Mouse (Mus musculus) MEL (cell line): ENCODE data around the gene Snapc5. TPM values are rescaled to one million over a fixed set of nuclear protein-coding genes. Genes with fewer than 3 reads are reported as not detected.
"Not testable (repeated sequence)": the region's sequence is repeated elsewhere in the genome, so short reads cannot be mapped to it uniquely, and the experiment has no call there.

ENCODE experiments used
- DNase-seq: peaks from one replicate; pipeline ENCODE4 v3.0.0; 2011; ENCODE audit warnings: low read depth, low spot score
- H3K27ac ChIP-seq: 2 replicates; pipeline ENCODE4 v1.5.1; 2012; ENCODE audit warnings: low read depth, mild to moderate bottlenecking, control low read depth, low read length, moderate library complexity; ENCODE audit not compliant: control insufficient read depth
- H3K27me3 ChIP-seq, 2 experiments: fragments of 150-350 bp in 1 of 2; sonication (generic) in 1 of 2; 2 replicates each; pipeline ENCODE4 v1.6.1; 2012; ENCODE audit warnings: low read length in 2 of 2, mild to moderate bottlenecking in 2 of 2, improper control_type of control experiment in 1 of 2, moderate library complexity in 1 of 2; ENCODE audit not compliant: insufficient read depth in 2 of 2, control insufficient read depth in 1 of 2
- H3K36me3 ChIP-seq, 2 experiments: 2 replicates each; pipeline ENCODE4 v1.6.1; 2012 to 2014; ENCODE audit warnings: low read length in 2 of 2, improper control_type of control experiment in 1 of 2, inconsistent platforms in 1 of 2, mild to moderate bottlenecking in 1 of 2; ENCODE audit not compliant: insufficient read depth in 2 of 2, control insufficient read depth in 1 of 2
- H3K4me1 ChIP-seq, 2 experiments: fragments of 150-350 bp in 1 of 2; sonication (generic) in 1 of 2; 2 replicates each; pipeline ENCODE4 v1.6.1; 2012; ENCODE audit warnings: low read length in 2 of 2, improper control_type of control experiment in 1 of 2, mild to moderate bottlenecking in 1 of 2; ENCODE audit not compliant: insufficient read depth in 2 of 2, control insufficient read depth in 1 of 2
- H3K4me3 ChIP-seq, 2 experiments: fragments of 150-350 bp in 1 of 2; sonication (generic) in 1 of 2; 2 replicates each; pipeline ENCODE4 v1.5.1; 2012; ENCODE audit warnings: low read depth in 2 of 2, low read length in 2 of 2, mild to moderate bottlenecking in 2 of 2, moderate library complexity in 2 of 2, control low read depth in 1 of 2, improper control_type of control experiment in 1 of 2; ENCODE audit not compliant: control insufficient read depth in 1 of 2, insufficient read depth in 1 of 2
- H3K79me2 ChIP-seq: 2 replicates; pipeline ENCODE4 v1.6.1; 2012; ENCODE audit warnings: mild to moderate bottlenecking, low read length, moderate library complexity; ENCODE audit not compliant: control insufficient read depth, poor library complexity, insufficient read depth
- H3K9ac ChIP-seq: 2 replicates; pipeline ENCODE4 v1.6.1; 2012; ENCODE audit warnings: low read depth, mild to moderate bottlenecking, control low read depth, low read length, moderate library complexity; ENCODE audit not compliant: control insufficient read depth, poor library complexity, severe bottlenecking
- H3K9me3 ChIP-seq: fragments of 150-350 bp; sonication (generic); replicated peaks from 2 replicates; pipeline ENCODE4 v1.6.1; 2012; ENCODE audit warnings: mild to moderate bottlenecking, low read length, improper control_type of control experiment, moderate library complexity; ENCODE audit not compliant: insufficient read depth
- CTCF ChIP-seq, 3 experiments: IDR thresholded peaks in 2 of 3; conservative IDR thresholded peaks in 1 of 3; 2 replicates each; pipeline ENCODE4 v1.5.1; 2011 to 2012; ENCODE audit warnings: low read length in 3 of 3, low read depth in 2 of 3, mild to moderate bottlenecking in 2 of 3, improper control_type of control experiment in 1 of 3, inconsistent platforms in 1 of 3, mixed read lengths in 1 of 3, moderate library complexity in 1 of 3; ENCODE audit not compliant: control insufficient read depth in 1 of 3, insufficient read depth in 1 of 3, poor library complexity in 1 of 3, severe bottlenecking in 1 of 3
- ELF1 ChIP-seq: IDR thresholded peaks from 2 replicates; pipeline ENCODE4 v1.6.1; 2014; ENCODE audit warnings: low read depth, mild to moderate bottlenecking, inconsistent platforms, low read length, improper control_type of control experiment, moderate library complexity
- EP300 ChIP-seq, 2 experiments: IDR thresholded peaks; 2 replicates each; pipeline ENCODE4 v1.6.1; 2011; ENCODE audit warnings: improper control_type of control experiment in 2 of 2, low read length in 2 of 2, low read depth in 1 of 2, mild to moderate bottlenecking in 1 of 2
- ETS1 ChIP-seq: IDR thresholded peaks from 2 replicates; pipeline ENCODE4 v1.6.1; 2012; ENCODE audit warnings: low read depth, mild to moderate bottlenecking, inconsistent platforms, low read length, improper control_type of control experiment, moderate library complexity
- MAFK ChIP-seq: IDR thresholded peaks from 2 replicates; pipeline ENCODE4 v1.6.1; 2011; ENCODE audit warnings: low read depth, mild to moderate bottlenecking, low read length, improper control_type of control experiment, borderline replicate concordance
- MAX ChIP-seq: IDR thresholded peaks from 2 replicates; pipeline ENCODE4 v1.6.1; 2011; ENCODE audit warnings: low read length, improper control_type of control experiment
- MXI1 ChIP-seq: IDR thresholded peaks from 2 replicates; pipeline ENCODE4 v1.6.1; 2011; ENCODE audit warnings: mild to moderate bottlenecking, low read depth, low read length, improper control_type of control experiment
- MYC ChIP-seq: IDR thresholded peaks from 2 replicates; pipeline ENCODE4 v1.6.1; 2011; ENCODE audit warnings: low read depth, mild to moderate bottlenecking, low read length, improper control_type of control experiment, moderate library complexity
- POLR2AphosphoS5 ChIP-seq: IDR thresholded peaks from 2 replicates; pipeline ENCODE4 v1.6.1; 2012; ENCODE audit warnings: low read depth, borderline replicate concordance, mild to moderate bottlenecking, inconsistent platforms, low read length, moderate library complexity, mixed read lengths
- RCOR1 ChIP-seq: IDR thresholded peaks from 2 replicates; pipeline ENCODE4 v1.6.1; 2012; ENCODE audit warnings: low read depth, mild to moderate bottlenecking, inconsistent platforms, low read length, improper control_type of control experiment
- SMC3 ChIP-seq: IDR thresholded peaks from 2 replicates; pipeline ENCODE4 v1.6.1; 2011; ENCODE audit warnings: low read depth, low read length, improper control_type of control experiment
- TAL1 ChIP-seq: IDR thresholded peaks from 2 replicates; pipeline ENCODE4 v1.6.1; 2012; ENCODE audit warnings: mild to moderate bottlenecking, inconsistent platforms, low read length, moderate library complexity, mixed read lengths
- TCF12 ChIP-seq: IDR thresholded peaks from 2 replicates; pipeline ENCODE4 v1.6.1; 2014; ENCODE audit warnings: low read depth, mild to moderate bottlenecking, inconsistent platforms, low read length, improper control_type of control experiment, moderate library complexity
- ZNF384 ChIP-seq: IDR thresholded peaks from 2 replicates; pipeline ENCODE4 v1.6.1; 2012; ENCODE audit warnings: low read depth, mild to moderate bottlenecking, inconsistent platforms, low read length, improper control_type of control experiment
- polyA plus RNA-seq, 2 experiments: library from polyadenylated mRNA; stranded (reverse) in 1 of 2; unstranded in 1 of 2; fragments of >175 nt in 1 of 2; fragments of >200 nt in 1 of 2; gene quantifications; 2 replicates each; pipeline versions ENCODE4 v1.2.1 to v1.2.4; 2012; ENCODE audit warnings: low replicate concordance in 2 of 2, low read depth in 1 of 2; ENCODE audit not compliant: insufficient read length in 2 of 2, insufficient read depth in 1 of 2, missing spikeins in 1 of 2
- total RNA-seq: library from RNA; depleted of rRNA; stranded (reverse); fragments of 300-350 nt; gene quantifications from 2 replicates; pipeline ENCODE4 v1.2.3, GENCODE M21; 2012

The Snapc5 gene
- total and polyA plus RNA-seq, 3 experiments = 8.6 to 10.6 TPM; not detected in 1

DNA sequence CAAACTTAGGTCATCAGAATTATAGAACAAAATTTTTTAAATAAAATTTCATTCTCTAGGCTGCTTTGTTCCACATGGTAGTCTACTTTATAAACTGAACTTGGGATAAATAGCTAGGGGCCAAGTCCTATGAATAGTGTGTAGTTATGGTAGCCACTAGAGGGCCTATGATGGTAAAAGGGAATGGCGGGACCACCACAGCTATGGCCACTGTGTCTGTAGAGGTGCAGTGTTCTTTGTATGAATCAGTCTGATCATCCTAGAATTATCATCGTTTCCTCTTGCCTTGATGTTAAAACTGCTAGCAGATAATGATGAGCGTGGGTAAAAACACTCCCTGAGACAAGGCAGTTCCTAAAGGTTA, 482 bp upstream of the Snapc5 start:
- Histone ChIP-seq H3K9me3 (no peaks in the 10 kb centered on the region), H3K27me3 (no peaks in the 10 kb centered on the region), H3K4me1 (peaks cover 0 to 3% of the 10 kb centered on the region in 2 experiments; a peak in 1 of 4 replicates), H3K4me3 (no peak overlapping the region), H3K27ac (peak overlapping the region; percentile 24; the same call in 1 of the 2 replicates), H3K36me3 (peaks cover 32 to 35% of the 10 kb centered on the region in 2 experiments), H3K79me2 (peaks cover 31% of the 10 kb centered on the region), H3K9ac (no peak overlapping the region)
- TF ChIP-seq MAFK (peak; percentile 62; the same call in 1 of the 2 replicates), CTCF (IDR thresholded peaks at IDR 0.05 in 2 of 3, conservative IDR thresholded peaks at IDR 0.05 in 1 of 3; ENCODE audit: control insufficient read depth in 1 of 3, insufficient read depth in 1 of 3, low read depth in 2 of 3, low read length in 3 of 3, poor library complexity in 1 of 3, severe bottlenecking in 1 of 3) (peak; percentile 19 to 50 (median 24); a peak in 4 of 6 replicates), ELF1 (no peak), SMC3 (0 out of 2 replicates have a peak, but pooled peaks have one; percentile 18), RCOR1 (0 out of 2 replicates have a peak, but pooled peaks have one; percentile 8), MXI1 (no peak; the same call in 1 of the 2 replicates), POLR2AphosphoS5 (peak; percentile 86; the same call in 1 of the 2 replicates)
- DNase-seq = no peak

DNA sequence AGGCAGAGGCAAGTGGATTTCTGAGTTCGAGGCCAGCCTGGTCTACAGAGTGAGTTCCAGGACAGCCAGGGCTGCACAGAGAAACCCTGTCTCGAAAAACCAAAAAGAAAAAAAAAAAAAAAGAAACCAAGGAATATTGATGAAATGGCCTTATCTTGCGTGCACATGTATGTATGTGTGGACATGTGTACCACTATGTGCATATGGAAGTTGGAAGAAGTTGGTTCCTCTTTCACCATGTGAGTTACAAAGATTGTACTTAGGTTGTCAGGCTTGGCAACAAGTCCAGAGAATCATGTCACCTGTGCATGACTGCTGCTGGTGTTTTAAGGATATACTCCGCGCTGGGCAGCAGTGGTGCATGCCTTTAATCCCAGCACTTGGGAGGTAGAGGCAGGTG, 4.2 kb downstream of the Snapc5 start:
- not testable (repeated sequence) for H3K4me1 ChIP-seq, H3K79me2 ChIP-seq, H3K27me3 ChIP-seq, H3K4me3 ChIP-seq, H3K9ac ChIP-seq, H3K36me3 ChIP-seq, H3K27ac ChIP-seq, H3K9me3 ChIP-seq
- TF ChIP-seq TAL1 (peak; percentile 63), MXI1 (peak; percentile 38; the same call in 1 of the 2 replicates), MAX (peak; percentile 56), EP300 (IDR thresholded peaks at IDR 0.05; ENCODE audit: low read depth in 1 of 2, low read length in 2 of 2) (peak; percentile 19 to 32; a peak in 3 of 4 replicates), MYC (peak; percentile 81; the same call in 1 of the 2 replicates), TCF12 (0 out of 2 replicates have a peak, but pooled peaks have one; percentile 19), ETS1 (peak; percentile 19; the same call in 1 of the 2 replicates), ZNF384 (peak; percentile 53)
- peak; percentile 70 for DNase-seq
